Mouse (Mus musculus): ENCODE data around the gene Klhl6.

DNA sequence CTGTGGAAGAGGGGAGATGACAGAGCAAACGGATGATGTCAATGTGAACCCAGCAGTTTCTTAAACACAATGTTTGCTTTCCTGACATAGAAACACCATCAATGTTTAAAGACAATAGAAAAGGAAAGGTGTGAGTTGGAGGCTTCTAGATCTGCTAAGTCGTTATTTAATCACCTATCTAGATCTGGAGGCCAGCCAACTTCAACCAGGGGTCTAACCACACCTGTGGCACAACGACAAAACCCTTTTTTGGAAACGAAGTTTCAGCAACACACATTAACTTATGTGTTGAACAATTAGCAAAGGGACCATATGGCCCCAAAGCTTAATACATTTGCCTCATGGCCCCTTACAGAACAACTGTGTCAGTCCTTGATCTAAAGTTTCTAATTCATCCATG is 6.0 kb downstream of the Klhl6 start:
- TF ChIP-seq CTCF (conservative IDR thresholded peaks at IDR 0.05; ENCODE audit: low read length) (no peak), POU5F1 (IDR thresholded peaks at IDR 0.05; ENCODE audit: borderline replicate concordance, low read length) (no peak), NANOG (IDR thresholded peaks at IDR 0.05; ENCODE audit: borderline replicate concordance, low read length) (no peak)

All from E14TG2a.4 (cell line).